Mouse (Mus musculus): ENCODE measurements around the gene Ccna1. TPM values are rescaled to one million over a fixed set of nuclear protein-coding genes. Genes with fewer than 3 reads are reported as not detected.

Gene Ccna1
- total RNA-seq, 2 experiments from 2014 or later, result not detected

Other genes starting within 250 kb of the Ccna1 start
- 10.1 and 45.6 TPM in 2 replicates for gene Rfxap, start 247.7 kb downstream of the Ccna1 start, total RNA-seq (2014; fragmentation: Nextera tagmentation)
- 54.7 and 56.3 TPM in 2 replicates for gene Rfxap, start 247.7 kb downstream of the Ccna1 start, total RNA-seq (2017)
- gene Sertm1, start 139.6 kb downstream of the Ccna1 start, total RNA-seq (2014; fragmentation: Nextera tagmentation), result not detected in 2 replicates
- gene Sertm1, start 139.6 kb downstream of the Ccna1 start, total RNA-seq (2017), result not detected in 2 replicates
- gene Spg20, start 56.6 kb upstream of the Ccna1 start, total RNA-seq (2014; fragmentation: Nextera tagmentation), result 9.5 and 14.7 TPM in 2 replicates
- 19.6 and 26.0 TPM in 2 replicates for gene Spg20, start 56.6 kb upstream of the Ccna1 start, total RNA-seq (2017)
- 0.21 TPM in 1 of 2 replicates, not detected in the other for gene Ccdc169, start 81.8 kb upstream of the Ccna1 start, total RNA-seq (2014; fragmentation: Nextera tagmentation)
- gene Ccdc169, start 81.8 kb upstream of the Ccna1 start, total RNA-seq (2017), result 0.41 TPM in 1 of 2 replicates, not detected in the other
- not detected in 2 replicates for gene Sohlh2, start 126.5 kb upstream of the Ccna1 start, total RNA-seq (2014; fragmentation: Nextera tagmentation)
- not detected in 2 replicates for gene Sohlh2, start 126.5 kb upstream of the Ccna1 start, total RNA-seq (2017)
- gene Dclk1, start 186.9 kb upstream of the Ccna1 start, total RNA-seq (2014; fragmentation: Nextera tagmentation), result not detected in 2 replicates
- not detected in 2 replicates for gene Dclk1, start 186.9 kb upstream of the Ccna1 start, total RNA-seq (2017)

All from granulocyte monocyte progenitor cell, adult 5-6 weeks (primary cell).